Mouse (Mus musculus): ENCODE measurements around the gene Itgb4. TPM values are rescaled to one million over a fixed set of nuclear protein-coding genes. Genes with fewer than 3 reads are reported as not detected.

Gene Itgb4
- polyA plus RNA-seq, 1 experiment from 2014 or later: 0.23 TPM

GRCm38 (mm10) chr11:116057237-116057881, 82.8 kb downstream of the Itgb4 start:
- H3K4me2 ChIP-seq: no peak overlapping the region
- H3K4me1 ChIP-seq (ENCODE audit: control insufficient read depth, insufficient read depth, low read length): no peaks in the 10 kb centered on the region
- H3K27me3 ChIP-seq (ENCODE audit: control insufficient read depth, insufficient read depth, low read length): no peaks in the 10 kb centered on the region
- no peak for ATAC-seq (ENCODE audit: low FRiP score)
- no peak overlapping the region for H3K4me3 ChIP-seq (ENCODE audit: low read depth, low read length)
- WGBS: 93% methylated on average over 4 of the region's 4 CpGs
- H3K9ac ChIP-seq (ENCODE audit: low read length): no peak overlapping the region
- peaks cover 52% of the 10 kb centered on the region for H3K36me3 ChIP-seq (ENCODE audit: control insufficient read depth, insufficient read depth, low read length)
- DNase-seq (ENCODE audit: low spot score, missing footprints): no peak
- no peak overlapping the region for H3K27ac ChIP-seq (ENCODE audit: low read depth, low read length)
- no peaks in the 10 kb centered on the region for H3K9me3 ChIP-seq (ENCODE audit: control insufficient read depth, low read length)

Other genes starting within 250 kb of the Itgb4 start
- 15.1 and 16.7 TPM in 2 replicates for gene Tmem94, start 209.3 kb upstream of the Itgb4 start, polyA plus RNA-seq (2014; fragmentation: Nextera tagmentation; extraction: Ambion mirVana)
- 10.4 and 11.7 TPM in 2 replicates for gene Caskin2, start 161.1 kb upstream of the Itgb4 start, polyA plus RNA-seq (2014; fragmentation: Nextera tagmentation; extraction: Ambion mirVana)
- 20.8 and 21.7 TPM in 2 replicates for gene Tsen54, start 160.0 kb upstream of the Itgb4 start, polyA plus RNA-seq (2014; fragmentation: Nextera tagmentation; extraction: Ambion mirVana)
- 2.4 and 2.5 TPM in 2 replicates for gene Llgl2, start 150.7 kb upstream of the Itgb4 start, polyA plus RNA-seq (2014; fragmentation: Nextera tagmentation; extraction: Ambion mirVana)
- gene Myo15b, start 116.3 kb upstream of the Itgb4 start, polyA plus RNA-seq (2014; fragmentation: Nextera tagmentation; extraction: Ambion mirVana): not detected in 2 replicates
- gene Smim5, start 74.7 kb upstream of the Itgb4 start, polyA plus RNA-seq (2014; fragmentation: Nextera tagmentation; extraction: Ambion mirVana): 0.27 and 0.59 TPM in 2 replicates
- 0.46 TPM in 1 of 2 replicates, not detected in the other for gene Smim6, start 62.7 kb upstream of the Itgb4 start, polyA plus RNA-seq (2014; fragmentation: Nextera tagmentation; extraction: Ambion mirVana)
- 58.3 and 61.5 TPM in 2 replicates for gene Sap30bp, start 41.4 kb upstream of the Itgb4 start, polyA plus RNA-seq (2014; fragmentation: Nextera tagmentation; extraction: Ambion mirVana)
- 16.1 and 18.4 TPM in 2 replicates for gene Recql5, start 41.2 kb upstream of the Itgb4 start, polyA plus RNA-seq (2014; fragmentation: Nextera tagmentation; extraction: Ambion mirVana)
- 82.5 and 93.4 TPM in 2 replicates for gene Galk1, start 38.0 kb downstream of the Itgb4 start, polyA plus RNA-seq (2014; fragmentation: Nextera tagmentation; extraction: Ambion mirVana)
- gene H3f3b, start 53.3 kb downstream of the Itgb4 start, polyA plus RNA-seq (2014; fragmentation: Nextera tagmentation; extraction: Ambion mirVana): 1,982 and 2,171 TPM in 2 replicates
- 23.4 and 24.1 TPM in 2 replicates for gene Unk, start 55.6 kb downstream of the Itgb4 start, polyA plus RNA-seq (2014; fragmentation: Nextera tagmentation; extraction: Ambion mirVana)
- 0.82 and 1.1 TPM in 2 replicates for gene Unc13d, start 103.3 kb downstream of the Itgb4 start, polyA plus RNA-seq (2014; fragmentation: Nextera tagmentation; extraction: Ambion mirVana)
- gene Wbp2, start 112.3 kb downstream of the Itgb4 start, polyA plus RNA-seq (2014; fragmentation: Nextera tagmentation; extraction: Ambion mirVana): 84.9 and 86.8 TPM in 2 replicates
- gene Trim47, start 152.5 kb downstream of the Itgb4 start, polyA plus RNA-seq (2014; fragmentation: Nextera tagmentation; extraction: Ambion mirVana): 2.7 TPM in 2 replicates
- gene Trim65, start 156.4 kb downstream of the Itgb4 start, polyA plus RNA-seq (2014; fragmentation: Nextera tagmentation; extraction: Ambion mirVana): 1.3 TPM in 2 replicates
- gene Mrpl38, start 164.2 kb downstream of the Itgb4 start, polyA plus RNA-seq (2014; fragmentation: Nextera tagmentation; extraction: Ambion mirVana): 96.3 and 97.0 TPM in 2 replicates
- gene Fbf1, start 193.5 kb downstream of the Itgb4 start, polyA plus RNA-seq (2014; fragmentation: Nextera tagmentation; extraction: Ambion mirVana): 28.7 and 30.1 TPM in 2 replicates
- 48.6 and 55.6 TPM in 2 replicates for gene Ten1, start 224.1 kb downstream of the Itgb4 start, polyA plus RNA-seq (2014; fragmentation: Nextera tagmentation; extraction: Ambion mirVana)
- 32.8 and 36.1 TPM in 2 replicates for gene Acox1, start 224.3 kb downstream of the Itgb4 start, polyA plus RNA-seq (2014; fragmentation: Nextera tagmentation; extraction: Ambion mirVana)